8 mouse cellular contexts compared by ENCODE assay signal in the genomic region with DNA sequence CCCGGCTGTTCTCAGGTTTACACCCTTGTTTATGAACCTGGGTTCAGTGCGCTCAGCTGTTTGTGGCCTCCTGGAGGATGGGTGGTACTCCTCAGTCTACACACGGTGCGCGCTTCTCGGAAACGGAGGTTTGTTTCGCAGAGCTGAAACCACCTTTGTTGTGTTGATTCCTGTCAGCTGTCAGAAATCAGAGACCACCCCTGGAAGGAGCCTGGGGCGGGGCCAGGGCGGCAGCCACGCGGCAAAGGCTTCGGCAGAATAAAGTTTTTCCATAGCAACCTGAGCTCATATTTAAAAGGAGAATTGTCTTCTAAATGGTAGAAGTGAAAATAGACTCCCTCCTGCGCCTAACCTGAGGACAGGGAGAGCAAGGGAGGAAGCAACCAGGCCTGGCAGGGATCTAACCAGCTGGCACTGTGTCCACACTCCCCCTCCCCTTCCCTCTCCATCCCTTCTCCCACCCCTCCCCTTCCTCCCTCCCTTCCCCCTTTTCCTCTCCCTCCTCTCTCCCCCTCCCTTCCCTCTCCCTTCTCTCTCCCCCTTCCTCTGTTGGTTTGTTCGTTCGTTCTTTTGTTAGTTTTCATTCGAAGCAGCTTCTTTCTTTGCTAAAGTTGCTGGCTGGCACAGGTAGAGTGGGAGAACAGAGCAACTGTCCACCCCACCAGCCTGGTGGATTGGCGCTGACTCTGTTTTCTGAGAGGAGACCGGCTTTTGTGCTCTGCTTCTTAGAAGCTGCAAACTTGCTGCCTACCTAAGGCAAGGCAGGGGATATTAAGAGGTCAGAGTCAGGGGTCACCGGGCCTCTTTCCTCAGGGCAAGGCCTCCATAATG. TPM values are rescaled to one million over a fixed set of nuclear protein-coding genes. Genes with fewer than 3 reads are reported as not detected.
A peak's percentile ranks its signal among the peaks of the same experiment; 100 is the strongest.
DNase-seq lines count a peak whose midpoint lies in the region; ATAC-seq lines count a peak whose summit lies in the region.

No protein-coding gene starts in this region.

- H3K27ac ChIP-seq in hindbrain, embryonic 15.5 days (replicated peaks), result peak overlapping the region; percentile 66

- no peaks in the 10 kb centered on the region for H3K27me3 ChIP-seq in hindbrain, embryonic 15.5 days

- H3K4me1 ChIP-seq in hindbrain, embryonic 15.5 days (replicated peaks), result peaks cover 23% of the 10 kb centered on the region

- H3K4me2 ChIP-seq in hindbrain, embryonic 15.5 days, result peak overlapping the region; percentile 53

- no peaks in the 10 kb centered on the region for H3K9me3 ChIP-seq in hindbrain, embryonic 15.5 days

- peak; percentile 77 for ATAC-seq in hindbrain, embryonic 15.5 days (ENCODE audit: low FRiP score, low read depth)
- ATAC-seq in megakaryocyte progenitor cell, adult 5-6 weeks (replicated peaks; ENCODE audit: poor library complexity), result no peak

- H3K9ac ChIP-seq in hindbrain, embryonic 15.5 days, result peak overlapping the region; percentile 11

- peak; percentile 13 to 31 for DNase-seq in heart, adult 9 months (ENCODE audit: low spot score in 2 of 2)
- DNase-seq in heart, postnatal 10 days, result no peak
- DNase-seq in embryo, embryonic 11 days, result peak; percentile 72
- DNase-seq in lung, postnatal 25 days (ENCODE audit: low spot score), result peak; percentile 79
- peak; percentile 75 to 85 for DNase-seq in spleen, adult 18-20 months
- no peak for DNase-seq in testis, postnatal 14 days (ENCODE audit: low spot score)

- H3K4me3 ChIP-seq in hindbrain, embryonic 15.5 days, result peak overlapping the region; percentile 30

- WGBS in hindbrain, embryonic 15.5 days, result 2% methylated on average over 20 of the region's 20 CpGs

- intact Hi-C loops in heart, postnatal 10 days (cut with DNase I), result no loop called here

- H3K36me3 ChIP-seq in hindbrain, embryonic 15.5 days, result no peaks in the 10 kb centered on the region

RNA-seq across cellular contexts. Expression of a gene that starts 23.0 kb away (rescaled TPM):
- total RNA-seq in heart, postnatal 10 days (2021), result 10 to 100 TPM; 13.0 to 16.3 TPM
- polyA plus RNA-seq in hindbrain, embryonic 15.5 days (2015; fragmentation: Nextera tagmentation; extraction: Ambion mirVana), result 21.2 and 26.0 TPM in 2 replicates
- 37.6 and 50.4 TPM in 2 replicates for total RNA-seq in megakaryocyte progenitor cell, adult 5-6 weeks (2015)
- 24.0 and 28.9 TPM in 2 replicates for total RNA-seq in megakaryocyte progenitor cell, adult 5-6 weeks (2017)

Comparison
In these comparisons a context has a peak if more than half of its experiments do, and no peak if none do; other contexts are left out.
1. DNase-seq: peak in heart, adult 9 months (2 of 2), embryo, embryonic 11 days (single experiment), lung, postnatal 25 days (single experiment) and spleen, adult 18-20 months (2 of 2); none in heart, postnatal 10 days (0 of 2) and testis, postnatal 14 days (single experiment).